Mouse (Mus musculus): ENCODE results near the gene Dmd. TPM values are rescaled to one million over a fixed set of nuclear protein-coding genes. Genes with fewer than 3 reads are reported as not detected.

Dmd gene
- polyA plus RNA-seq, 1 experiment, result 13.8 TPM

- Histone ChIP-seq H3K4me3 (replicated peaks; ENCODE audit: extremely low read depth, low read depth, low read length) (no peak overlapping the region), H3K4me1 (ENCODE audit: control insufficient read depth, insufficient read depth, low read length) (no peaks in the 10 kb centered on the region)
- no peak for DNase-seq
- WGBS, result 60% methylated on average over 2 of the region's 2 CpGs
- no peak for TF ChIP-seq CTCF (IDR thresholded peaks at IDR 0.05; ENCODE audit: insufficient read depth, low read length)
- TF ChIP-seq POLR2A (IDR thresholded peaks at IDR 0.05; ENCODE audit: borderline replicate concordance, extremely low read depth, low read depth, low read length), result no peak
Observed at GRCm38 (mm10) chrX:85171264-85171663, 2222.6 kb downstream of the Dmd start.

- DNase-seq, result no peak
- TF ChIP-seq POLR2A (IDR thresholded peaks at IDR 0.05; ENCODE audit: borderline replicate concordance, extremely low read depth, low read depth, low read length), result no peak
- TF ChIP-seq CTCF (IDR thresholded peaks at IDR 0.05; ENCODE audit: insufficient read depth, low read length), result no peak
- 35% methylated on average over 2 of the region's 2 CpGs for WGBS
- Histone ChIP-seq H3K4me1 (ENCODE audit: control insufficient read depth, insufficient read depth, low read length) (no peaks in the 10 kb centered on the region), H3K4me3 (replicated peaks; ENCODE audit: extremely low read depth, low read depth, low read length) (no peak overlapping the region)
Observed at GRCm38 (mm10) chrX:85187565-85187964, 2238.9 kb downstream of the Dmd start.

GRCm38 (mm10) chrX:85193856-85194255 lies 2245.2 kb downstream of the Dmd start:
- DNase-seq, result no peak
- no peaks in the 10 kb centered on the region for H3K4me1 ChIP-seq (ENCODE audit: control insufficient read depth, insufficient read depth, low read length)
- no peak for TF ChIP-seq POLR2A (IDR thresholded peaks at IDR 0.05; ENCODE audit: borderline replicate concordance, extremely low read depth, low read depth, low read length)
- TF ChIP-seq CTCF (IDR thresholded peaks at IDR 0.05; ENCODE audit: insufficient read depth, low read length), result no peak
- no peak overlapping the region for H3K4me3 ChIP-seq (replicated peaks; ENCODE audit: extremely low read depth, low read depth, low read length)

- TF ChIP-seq CTCF (IDR thresholded peaks at IDR 0.05; ENCODE audit: insufficient read depth, low read length) (no peak), POLR2A (IDR thresholded peaks at IDR 0.05; ENCODE audit: borderline replicate concordance, extremely low read depth, low read depth, low read length) (no peak)
- no peak for DNase-seq
Observed at GRCm38 (mm10) chrX:85197688-85198087, 2249.0 kb downstream of the Dmd start.

GRCm38 (mm10) chrX:85199398-85199797 lies 2250.7 kb downstream of the Dmd start:
- TF ChIP-seq POLR2A (IDR thresholded peaks at IDR 0.05; ENCODE audit: borderline replicate concordance, extremely low read depth, low read depth, low read length) (no peak), CTCF (IDR thresholded peaks at IDR 0.05; ENCODE audit: insufficient read depth, low read length) (no peak)
- H3K4me1 ChIP-seq (ENCODE audit: control insufficient read depth, insufficient read depth, low read length), result no peaks in the 10 kb centered on the region
- no peak for DNase-seq
- WGBS, result 84% methylated on average over 3 of the region's 3 CpGs
- H3K4me3 ChIP-seq (replicated peaks; ENCODE audit: extremely low read depth, low read depth, low read length), result no peak overlapping the region

More at GRCm38 (mm10) chrX:85197688-85198087, 2249.0 kb downstream of the Dmd start:
- 83% methylated on average over 5 of the region's 5 CpGs for WGBS
- no peaks in the 10 kb centered on the region for H3K4me1 ChIP-seq (ENCODE audit: control insufficient read depth, insufficient read depth, low read length)
- no peak overlapping the region for H3K4me3 ChIP-seq (replicated peaks; ENCODE audit: extremely low read depth, low read depth, low read length)

- WGBS, result 68% methylated on average over 2 of the region's 2 CpGs
- no peak for DNase-seq
- Histone ChIP-seq H3K4me3 (replicated peaks; ENCODE audit: extremely low read depth, low read depth, low read length) (no peak overlapping the region), H3K4me1 (ENCODE audit: control insufficient read depth, insufficient read depth, low read length) (no peaks in the 10 kb centered on the region)
- no peak for TF ChIP-seq POLR2A (IDR thresholded peaks at IDR 0.05; ENCODE audit: borderline replicate concordance, extremely low read depth, low read depth, low read length)
- no peak for TF ChIP-seq CTCF (IDR thresholded peaks at IDR 0.05; ENCODE audit: insufficient read depth, low read length)
Observed at GRCm38 (mm10) chrX:85207001-85207400, 2258.3 kb downstream of the Dmd start.

GRCm38 (mm10) chrX:85226883-85227282 lies 2278.2 kb downstream of the Dmd start:
- H3K4me3 ChIP-seq (replicated peaks; ENCODE audit: extremely low read depth, low read depth, low read length), result no peak overlapping the region
- no peak for TF ChIP-seq POLR2A (IDR thresholded peaks at IDR 0.05; ENCODE audit: borderline replicate concordance, extremely low read depth, low read depth, low read length)
- no peak for TF ChIP-seq CTCF (IDR thresholded peaks at IDR 0.05; ENCODE audit: insufficient read depth, low read length)
- H3K4me1 ChIP-seq (ENCODE audit: control insufficient read depth, insufficient read depth, low read length), result no peaks in the 10 kb centered on the region
- no peak for DNase-seq

GRCm38 (mm10) chrX:85249379-85249778 lies 2300.7 kb downstream of the Dmd start, which contains the start of gene Fthl17a:
Gene Fthl17a, plus strand, starts transcription at chrX:85249679.
- 78% methylated on average over 2 of the region's 2 CpGs for WGBS
- no peak within 1 kb of the TSS for H3K4me3 ChIP-seq (replicated peaks; ENCODE audit: extremely low read depth, low read depth, low read length)
- TF ChIP-seq CTCF (IDR thresholded peaks at IDR 0.05; ENCODE audit: insufficient read depth, low read length) (no peak), POLR2A (IDR thresholded peaks at IDR 0.05; ENCODE audit: borderline replicate concordance, extremely low read depth, low read depth, low read length) (no peak)
- DNase-seq, result no peak
- no peaks in the 10 kb centered on the region for H3K4me1 ChIP-seq (ENCODE audit: control insufficient read depth, insufficient read depth, low read length)
